Mouse (Mus musculus) hematopoietic stem cell, adult 5-6 weeks (primary cell): Measurements from ENCODE around the gene Trim26. TPM values are rescaled to one million over a fixed set of nuclear protein-coding genes. Genes with fewer than 3 reads are reported as not detected.
A peak's percentile ranks its signal among the peaks of the same experiment; 100 is the strongest.
"Not testable (repeated sequence)": the region's sequence is repeated elsewhere in the genome, so short reads cannot be mapped to it uniquely, and the experiment has no call there.

Experiments
- ATAC-seq, 2 experiments: fragments of 125-278 bp in 1 of 2; replicated peaks in 1 of 2; 2 replicates each; pipeline ENCODE4 v1.8.0; 2016 to 2017; ENCODE audit warnings: inconsistent platforms in 2 of 2, mild to moderate bottlenecking in 2 of 2, moderate number of reproducible peaks in 2 of 2, low read depth in 1 of 2, moderate TSS enrichment in 1 of 2; ENCODE audit not compliant: low FRiP score in 2 of 2, poor library complexity in 2 of 2, severe bottlenecking in 2 of 2, insufficient read depth in 1 of 2, low TSS enrichment in 1 of 2
- total RNA-seq: library from RNA; stranded (forward); fragments of 172-1452, 232-1000 nt; gene quantifications from 2 replicates; pipeline ENCODE4 v1.2.3, GENCODE M21; 2017

Gene Trim26
- 22.2 and 27.6 TPM in 2 replicates for total RNA-seq

DNA sequence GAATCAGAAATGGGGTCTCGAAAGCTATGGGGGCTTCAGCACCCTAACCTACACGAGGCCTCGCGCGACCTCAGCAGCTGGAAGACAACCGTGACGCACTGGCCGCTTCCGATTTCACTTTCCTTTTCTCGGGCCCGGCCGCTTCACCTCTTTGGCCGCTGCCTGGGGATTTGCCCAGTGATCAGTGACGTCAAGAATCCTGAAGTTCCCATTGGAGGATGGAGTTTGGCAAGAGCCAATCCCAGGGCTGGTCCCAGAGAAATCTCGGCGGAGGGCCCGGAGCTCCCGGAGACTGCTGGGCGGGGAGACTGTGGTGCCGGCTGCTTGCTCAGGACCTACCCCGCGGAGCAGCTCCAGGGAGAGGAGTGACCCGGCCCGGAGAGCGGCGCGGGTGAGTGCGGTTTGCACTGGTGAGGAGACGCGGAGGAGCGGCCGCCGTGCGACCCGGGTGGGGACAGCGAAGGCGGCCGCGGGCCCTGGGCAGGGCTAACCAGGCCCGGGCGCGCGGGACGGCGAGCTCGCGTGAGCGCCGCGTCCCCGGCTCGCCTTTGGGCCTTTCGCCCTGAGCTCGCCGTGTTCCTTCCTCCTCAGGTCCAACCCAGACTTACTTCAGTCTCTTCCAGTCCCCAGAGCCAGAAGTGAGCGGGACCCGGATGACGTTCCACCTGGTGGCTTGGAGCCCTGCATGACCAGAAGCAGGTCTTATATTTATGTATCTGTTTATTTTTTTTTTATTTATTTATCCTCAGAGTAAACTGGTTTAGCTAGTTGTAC is at the start of gene Trim26:
Gene Trim26 (plus strand): TSS at position 261 of the 774 bp plus-strand sequence.
- ATAC-seq: peak; percentile 95 to 99

DNA sequence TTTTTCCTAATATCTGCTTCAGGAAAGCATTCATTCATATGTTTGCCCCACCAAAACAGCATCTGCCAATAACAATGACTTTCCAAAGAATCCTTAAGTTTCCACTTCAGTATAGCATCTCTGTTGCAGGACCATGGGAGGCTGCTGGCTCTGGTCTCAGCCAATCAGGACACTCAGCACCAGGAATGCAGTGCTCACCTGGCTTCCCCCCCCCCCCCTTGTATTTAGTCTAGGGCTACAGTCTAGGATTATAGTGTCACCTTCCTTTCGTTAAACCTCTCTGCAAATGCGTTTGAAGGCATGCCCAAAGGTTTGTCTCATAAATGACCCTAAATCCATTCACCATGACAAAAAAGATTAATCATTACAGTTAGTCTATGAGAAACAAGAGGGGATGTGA is 48.6 kb upstream of the Trim26 start:
- no peak for ATAC-seq

DNA sequence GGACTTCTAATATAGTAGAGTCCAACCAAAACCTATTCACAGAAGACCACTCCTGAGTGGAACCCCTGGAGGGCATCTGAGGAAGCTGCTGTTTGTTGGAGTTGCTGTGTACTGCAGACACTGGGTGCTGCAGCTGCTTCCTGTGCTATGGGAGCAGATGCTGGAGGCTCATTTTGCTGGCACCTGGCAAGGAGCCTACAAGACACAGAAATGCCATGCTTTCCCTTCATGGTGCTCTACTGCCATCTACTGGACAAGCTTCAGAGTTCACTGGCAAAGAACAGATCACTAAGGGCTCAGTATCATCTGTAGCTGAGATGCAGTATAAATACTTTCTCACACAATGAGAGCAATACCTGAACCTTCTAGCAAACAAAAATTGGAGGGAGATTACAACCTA is 48.1 kb upstream of the Trim26 start:
- ATAC-seq: peak; percentile 73 to 83

DNA sequence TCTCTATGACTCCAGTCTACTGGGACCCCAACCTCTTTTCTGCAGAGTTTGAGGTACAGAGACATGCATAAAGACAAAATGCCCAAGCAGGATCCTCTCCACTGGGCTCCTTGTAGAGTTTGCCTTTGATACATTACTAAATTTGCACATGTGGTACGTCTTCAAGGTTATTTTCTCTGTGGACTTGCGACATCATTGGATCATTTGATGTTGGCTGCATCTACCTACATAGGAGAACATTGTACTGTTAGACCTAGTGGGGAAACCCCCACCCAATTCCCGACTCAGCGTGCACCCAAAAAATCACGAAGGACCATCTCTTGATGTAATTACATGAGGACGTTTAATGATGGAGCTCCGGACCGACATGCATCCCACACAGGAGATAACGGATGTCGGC is 37.4 kb upstream of the Trim26 start:
- ATAC-seq: no peak

DNA sequence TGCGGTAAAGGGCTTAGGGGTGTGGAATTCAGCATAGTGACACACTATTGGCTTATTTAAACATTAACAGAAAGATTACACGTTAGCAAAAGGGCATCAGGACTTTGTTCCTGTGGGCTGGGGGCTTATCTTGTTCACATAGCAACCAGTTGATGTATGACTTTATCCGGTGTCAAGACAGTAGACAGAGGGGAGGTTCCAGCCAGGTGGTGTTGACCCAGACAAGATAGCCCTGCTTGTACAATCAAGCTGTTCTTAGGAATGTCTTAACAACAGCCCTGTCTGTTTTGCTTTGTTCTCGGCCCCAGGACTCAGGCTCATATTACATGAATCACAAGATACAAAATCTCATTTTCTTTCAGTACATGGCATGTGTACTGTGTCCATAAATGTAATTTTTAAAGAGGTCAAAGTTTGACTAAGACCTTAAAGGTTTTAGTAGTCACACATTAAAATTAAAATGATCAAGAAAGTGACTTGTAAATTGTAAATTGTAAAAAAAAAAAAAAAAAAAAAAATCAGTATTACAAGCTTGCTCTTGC is 36.9 kb upstream of the Trim26 start:
- not testable (repeated sequence) for ATAC-seq

DNA sequence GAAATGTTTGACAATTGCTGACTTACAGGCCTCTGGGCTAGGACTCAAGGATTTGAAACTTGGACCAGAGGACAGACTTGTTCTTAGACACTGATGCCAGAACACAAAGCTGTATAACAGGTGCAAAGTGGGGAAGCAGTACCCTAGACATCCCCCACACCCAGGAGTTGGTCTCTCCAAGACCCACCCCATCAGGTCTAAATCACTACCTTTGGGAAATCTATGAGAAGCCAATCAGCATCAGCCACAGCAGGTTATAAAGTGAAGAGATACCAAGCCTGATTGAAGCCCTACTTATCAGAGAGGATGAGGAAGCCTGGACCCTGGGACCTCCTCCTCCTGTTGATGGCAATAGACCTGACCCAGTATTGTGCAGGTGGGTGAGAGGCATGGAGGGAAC is 25.1 kb upstream of the Trim26 start, which contains the start of gene H2-M10.6:
Gene H2-M10.6 (plus strand): TSS at position 301 of the 400 bp plus-strand sequence.
- no peak for ATAC-seq

DNA sequence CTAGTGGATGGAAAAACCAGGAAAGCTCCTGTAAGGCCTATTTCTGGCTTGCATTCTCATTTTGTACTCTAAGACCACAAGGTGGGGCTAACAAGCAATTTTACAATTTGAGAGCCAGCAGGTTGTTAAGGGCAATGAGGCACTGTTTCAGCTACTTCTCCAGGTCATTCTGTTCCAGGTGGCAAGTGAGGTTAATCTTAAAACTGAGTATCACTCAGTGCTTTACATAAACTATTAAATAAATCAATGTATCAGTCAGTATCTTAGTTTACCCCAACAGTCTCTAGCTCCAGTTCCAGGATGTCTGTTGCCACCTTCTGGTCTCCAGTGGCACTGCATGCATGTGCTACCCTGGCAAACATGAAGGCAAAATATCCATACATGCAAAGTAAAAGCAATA is 12.9 kb upstream of the Trim26 start:
- ATAC-seq: peak; percentile 64 to 71; a peak in 3 of 4 replicates

DNA sequence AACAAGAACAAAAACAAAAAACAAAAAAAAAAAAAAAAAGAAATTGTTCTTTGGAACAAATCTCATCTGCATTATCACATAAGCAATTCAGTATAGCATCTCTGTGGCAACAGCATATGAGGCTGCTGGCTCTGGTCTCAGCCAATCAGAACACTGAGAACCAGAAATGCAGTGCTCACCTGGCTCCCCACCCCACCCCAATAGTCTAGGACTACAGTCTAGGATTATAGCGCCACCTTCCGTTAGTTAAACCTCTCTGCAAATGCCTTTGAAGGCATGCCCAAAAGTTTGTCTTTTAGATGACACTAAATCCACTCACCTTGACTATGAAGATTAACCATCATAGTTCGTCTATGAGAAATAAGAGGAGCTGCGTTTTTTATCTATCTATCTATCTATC is 11.4 kb upstream of the Trim26 start:
- ATAC-seq: peak; percentile 39 to 44; a peak in 2 of 4 replicates

DNA sequence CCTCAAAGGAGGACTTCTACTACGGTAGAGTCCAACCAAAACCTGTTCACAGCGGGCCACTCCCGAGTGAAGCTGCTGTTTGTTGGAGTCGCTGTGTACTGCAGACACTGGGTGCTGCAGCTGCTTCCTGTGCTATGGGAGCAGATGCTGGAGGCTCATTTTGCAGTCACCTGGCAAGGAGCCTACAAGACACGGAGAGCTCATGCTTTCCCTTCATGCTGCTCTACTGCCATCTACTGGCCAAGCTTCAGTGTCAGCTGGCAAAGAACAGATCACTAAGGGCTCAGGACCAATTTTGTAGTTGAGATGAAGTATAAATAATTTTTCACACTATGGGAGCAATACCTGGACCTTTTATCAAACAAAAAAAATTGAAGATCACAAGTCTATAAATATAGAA is 10.9 kb upstream of the Trim26 start:
- ATAC-seq: peak; percentile 77 to 81

DNA sequence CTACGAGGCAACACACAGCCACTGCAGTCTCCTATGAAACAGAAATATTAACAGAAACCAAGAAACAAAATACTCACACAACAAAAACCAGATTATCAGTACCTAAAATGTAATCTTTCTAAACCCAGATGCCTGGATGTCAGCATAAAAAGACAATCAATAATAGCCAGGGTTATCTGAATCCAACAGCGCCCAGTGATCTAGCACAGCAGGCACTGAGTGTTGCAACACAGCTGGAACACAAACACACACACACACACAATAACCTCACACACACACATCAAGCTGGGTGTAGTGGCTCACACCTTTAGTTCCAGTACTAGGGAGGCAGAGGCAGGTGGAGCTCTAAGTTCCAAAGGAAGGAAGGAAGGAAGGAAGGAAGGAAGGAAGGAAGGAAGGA is 8.4 kb upstream of the Trim26 start:
- no peak for ATAC-seq

DNA sequence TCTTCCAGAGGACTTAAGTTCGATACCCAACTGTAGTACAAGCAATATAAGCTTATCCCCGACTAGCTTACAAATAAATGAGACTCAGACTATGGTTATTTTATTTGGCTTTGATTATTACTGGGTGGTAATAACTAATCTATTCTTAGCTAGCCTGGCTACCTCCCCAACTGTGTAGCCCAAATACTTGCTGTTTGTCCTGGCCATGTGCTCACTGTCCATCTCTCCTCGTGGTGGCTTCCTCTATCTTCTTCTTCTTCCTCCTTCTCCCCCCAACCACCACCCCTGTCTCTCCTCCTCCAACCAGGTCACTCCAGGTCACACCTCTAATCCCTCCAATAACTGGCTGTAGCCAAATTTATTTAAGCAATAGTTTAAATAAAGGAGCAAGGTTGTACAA is 6.5 kb upstream of the Trim26 start:
- no peak for ATAC-seq

DNA sequence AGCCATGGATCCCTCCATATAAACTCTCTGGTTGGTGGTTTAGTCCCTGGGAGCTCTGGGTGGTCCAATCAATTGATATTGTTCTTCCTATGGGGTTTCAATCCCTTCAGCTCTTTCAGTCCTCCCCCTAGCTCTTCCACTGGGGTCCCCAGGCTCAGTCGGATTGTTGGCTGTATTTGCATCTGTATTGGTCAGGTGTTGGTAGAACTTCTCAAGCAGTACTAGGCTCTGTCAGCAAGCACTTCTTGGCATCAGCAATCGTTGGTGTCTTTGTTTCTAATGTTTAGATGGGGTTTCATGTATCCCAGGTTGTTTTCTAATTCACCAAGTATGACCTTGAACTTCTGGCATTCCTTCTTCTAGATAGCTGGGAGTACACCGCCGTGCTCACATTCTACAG is 4.2 kb upstream of the Trim26 start:
- no peak for ATAC-seq

DNA sequence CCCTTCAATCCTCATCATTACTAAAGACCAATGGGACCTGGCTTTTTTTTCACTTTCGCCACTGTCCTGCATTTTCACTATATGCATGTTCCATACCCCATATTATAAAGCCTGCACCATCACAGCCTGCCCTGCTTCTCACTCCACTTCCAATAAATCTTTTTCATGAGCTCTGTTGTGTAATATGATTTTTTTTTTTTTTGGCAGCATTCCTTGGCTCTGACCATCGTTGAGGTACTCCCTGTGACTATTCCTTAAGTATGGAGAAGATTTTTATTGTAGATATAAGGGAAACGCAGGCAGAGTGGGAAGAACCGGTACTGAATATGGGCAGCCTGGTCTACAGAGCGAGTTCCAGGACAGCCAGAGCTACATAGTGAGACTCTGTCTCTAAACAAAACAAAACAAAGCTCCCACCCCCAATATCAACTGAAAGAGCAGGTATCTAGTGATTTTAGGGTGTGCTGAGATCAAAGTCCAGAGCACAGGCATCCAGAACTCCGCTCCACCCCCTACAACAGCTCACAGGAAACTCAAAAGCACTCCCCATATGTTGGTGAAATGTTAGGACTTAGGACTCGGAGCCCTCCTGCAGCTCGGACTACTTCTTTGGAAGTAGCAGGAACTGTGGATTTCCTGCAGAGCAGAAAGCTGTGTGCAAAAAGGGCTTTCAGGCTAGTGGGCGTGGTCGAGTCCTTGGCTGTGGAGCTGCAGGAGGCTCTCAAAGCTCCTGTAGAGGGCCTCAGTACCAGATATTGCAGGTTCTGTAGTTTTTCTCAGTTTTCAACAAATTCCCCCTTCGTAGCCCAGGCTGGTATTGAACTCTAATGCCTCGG is 1.1 kb upstream of the Trim26 start:
- ATAC-seq: peak; percentile 55 to 72

DNA sequence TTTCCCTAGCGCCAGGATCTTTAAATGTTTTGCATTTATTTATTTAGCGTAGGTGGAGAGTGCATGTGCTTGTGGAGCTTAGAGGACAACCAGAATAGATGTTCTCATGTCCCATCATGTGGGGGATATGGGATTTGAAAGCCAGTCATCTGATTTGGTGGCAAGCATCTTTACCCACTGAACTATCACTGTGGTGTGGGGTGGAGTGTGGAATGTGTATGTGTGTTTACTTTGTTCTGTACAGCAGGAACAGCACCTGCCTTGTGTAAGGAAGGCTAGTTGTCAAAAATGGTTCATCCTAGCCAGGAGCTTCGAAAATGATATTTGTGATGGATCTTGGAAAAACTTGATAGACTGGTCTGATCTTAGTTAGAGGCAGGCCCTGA is 514 bp upstream of the Trim26 start:
- ATAC-seq: peak in 1 of 2 experiments; percentile 2; a peak in 1 of 4 replicates

DNA sequence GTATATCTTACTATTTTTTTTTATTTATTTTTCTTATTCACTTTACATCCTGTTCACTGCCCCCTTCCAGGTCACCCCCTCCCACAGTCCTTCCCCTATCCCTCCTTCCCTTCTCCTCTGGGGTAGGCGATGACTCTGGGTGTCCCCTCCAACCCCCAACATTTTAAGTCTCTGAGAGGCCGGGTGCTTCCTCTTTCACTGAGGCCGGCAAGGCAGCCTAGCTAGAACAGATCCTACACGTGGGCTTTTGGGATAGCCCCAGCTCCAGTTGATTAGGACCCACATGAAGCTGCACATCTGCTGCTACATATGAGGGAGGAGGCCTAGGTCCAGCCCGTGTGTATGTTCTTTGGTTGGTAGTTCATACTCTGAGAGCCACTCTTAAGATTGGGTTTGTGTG is 2.1 kb downstream of the Trim26 start:
- no peak for ATAC-seq

DNA sequence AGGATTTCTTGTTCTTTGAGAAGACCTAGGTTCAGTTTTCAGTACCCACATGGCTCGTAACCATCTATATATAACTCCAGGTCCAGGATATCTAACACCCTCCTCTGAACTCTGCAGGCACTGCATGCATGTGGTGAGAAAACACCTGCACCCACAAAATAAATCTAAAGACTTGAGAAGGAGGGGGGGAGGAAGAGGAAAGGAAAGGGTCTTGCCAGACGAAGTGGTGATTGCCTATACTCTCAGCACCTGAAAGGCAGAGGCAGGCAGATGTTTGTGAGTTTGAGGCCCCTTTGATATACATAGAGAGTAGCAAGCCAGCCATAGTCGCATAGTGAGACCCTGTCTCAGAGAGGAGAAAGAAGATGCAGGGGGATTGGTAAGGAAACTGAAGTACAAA is 3.0 kb downstream of the Trim26 start:
- no peak for ATAC-seq

DNA sequence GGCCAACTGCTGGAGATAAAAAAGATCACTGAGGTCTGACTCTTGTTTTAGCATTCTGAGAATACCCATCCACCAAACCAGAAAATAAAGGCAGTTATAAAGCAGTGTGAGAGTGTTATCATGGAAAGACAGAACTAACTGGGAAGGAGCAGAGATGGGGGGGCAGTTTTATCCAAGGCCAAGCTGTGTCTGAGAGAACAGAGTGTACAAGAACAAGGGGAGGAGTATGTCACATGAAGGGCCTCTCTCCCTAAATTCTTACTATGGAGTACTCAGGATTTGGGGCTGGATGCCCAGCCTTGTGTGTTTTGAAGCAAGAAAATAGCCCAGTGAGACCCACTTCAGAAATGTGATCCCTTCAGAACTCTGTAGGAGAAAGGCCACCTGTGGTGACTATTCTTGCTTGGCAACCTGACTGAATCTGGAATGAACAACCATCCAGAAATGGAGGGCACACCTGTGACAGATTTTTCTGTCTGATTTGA is 4.1 kb downstream of the Trim26 start:
- ATAC-seq: no peak

DNA sequence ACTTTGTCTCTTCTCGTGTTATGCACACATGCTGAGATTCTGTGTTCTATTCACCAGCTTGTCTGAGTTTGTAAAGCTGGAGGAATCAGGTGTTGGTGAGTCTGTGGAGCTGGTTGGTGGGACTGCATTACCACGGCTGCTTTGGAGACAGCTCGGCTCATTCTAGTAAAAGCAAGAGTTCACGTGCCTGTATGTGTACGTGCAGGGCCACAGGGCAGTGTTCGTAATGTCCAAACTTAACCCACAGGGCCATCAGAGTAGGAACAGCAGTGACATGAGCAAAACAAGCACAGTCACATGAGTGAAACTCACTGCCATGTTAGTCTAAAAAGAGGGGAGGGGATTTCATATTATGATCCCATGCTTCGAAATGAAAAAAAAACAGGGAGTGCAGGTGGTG is 6.8 kb downstream of the Trim26 start:
- ATAC-seq: no peak
